Mouse (Mus musculus): Measurements from ENCODE around the gene Ddn.

DNA sequence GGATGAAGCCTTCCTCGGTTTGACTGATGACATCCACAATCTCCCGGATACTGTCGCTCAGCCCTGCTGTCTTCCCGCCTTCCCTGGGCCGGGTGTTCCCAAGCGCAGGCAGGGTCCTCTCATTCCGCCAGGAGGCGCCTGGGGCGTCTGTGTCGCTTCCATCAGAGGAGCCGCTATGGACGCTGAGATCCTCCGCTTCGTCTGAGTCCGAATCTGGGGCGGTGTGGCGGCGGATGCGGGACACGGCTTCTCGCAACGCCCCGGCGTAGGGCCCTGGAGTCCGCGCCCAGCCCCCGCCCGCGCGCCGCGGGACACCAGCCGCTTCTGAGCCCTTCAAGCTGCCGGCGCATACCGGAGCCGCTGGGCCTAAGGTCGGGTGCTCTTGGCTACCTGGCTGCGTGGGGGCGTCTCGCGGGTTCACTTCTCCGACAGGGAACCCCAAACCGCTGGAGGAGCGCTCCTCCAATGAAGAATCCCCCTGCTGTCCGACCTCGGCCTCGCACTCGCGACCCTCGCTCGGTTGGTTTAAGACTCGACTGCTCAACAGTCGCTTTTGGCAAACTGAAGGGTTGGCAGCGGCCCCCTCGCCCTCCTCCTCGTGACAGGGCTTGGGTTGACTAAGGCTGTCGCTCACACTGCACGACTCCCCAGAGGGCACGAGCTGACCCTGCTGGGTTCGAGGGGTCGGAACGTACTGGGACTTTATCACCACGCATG is 3.8 kb downstream of the Ddn start:
- no peak for TF ChIP-seq POLR2A (IDR thresholded peaks at IDR 0.05; ENCODE audit: borderline replicate concordance, insufficient read depth, low read length)
- peak; percentile 45; the same call in 1 of the 2 replicates for TF ChIP-seq CTCF (IDR thresholded peaks at IDR 0.05; ENCODE audit: borderline replicate concordance, insufficient read depth, low read depth, low read length)
